In genomic region chr11:78358330-78359007, GRCm38 (mm10) we compare ENCODE assay signal across 9 mouse cellular contexts. TPM values are rescaled to one million over a fixed set of nuclear protein-coding genes. Genes with fewer than 3 reads are reported as not detected.
DNase-seq lines count a peak whose midpoint lies in the region; ATAC-seq lines count a peak whose summit lies in the region.
"Had no signal": no experiment of that assay in that cellular context is flagged by ENCODE, and none has a peak within 500 bp of the region (broad histone marks: within the 10 kb centered on the region; RNA-seq: fewer than 3 reads in every experiment).

No protein-coding gene starts in this region.

- DNase-seq in forebrain, embryonic 10.5 days (ENCODE audit: extremely low spot score, low spot score) = peak; percentile 27
- peak; percentile 33 for DNase-seq in ovary, postnatal 14 days (ENCODE audit: low spot score)
- DNase-seq in ovary, postnatal 10 days (ENCODE audit: low spot score) = no peak
- peak; percentile 61 for DNase-seq in embryonic facial prominence, embryonic 10.5 days (ENCODE audit: low spot score)
- DNase-seq in MN1 (ENCODE audit: low spot score) = no peak
- DNase-seq in layer of hippocampus, postnatal 36 days = no peak

- WGBS in forebrain, embryonic 10.5 days = 14% methylated on average over 22 of the region's 22 CpGs
- WGBS in forebrain, embryonic 13.5 days = 13% methylated on average over 22 of the region's 22 CpGs
- WGBS in embryonic facial prominence, embryonic 10.5 days = 10% methylated on average over 22 of the region's 22 CpGs

- H3K4me3 ChIP-seq in forebrain, embryonic 10.5 days = no peak overlapping the region; the same call in 1 of the 2 replicates
- H3K4me3 ChIP-seq in forebrain, embryonic 13.5 days = no peak overlapping the region
- H3K4me3 ChIP-seq in embryonic facial prominence, embryonic 10.5 days = 0 out of 2 replicates have a peak overlapping the region, but pooled peaks have one; percentile 3

- no peak overlapping the region for H3K4me2 ChIP-seq in forebrain, embryonic 13.5 days

- peaks cover 15% of the 10 kb centered on the region for H3K27me3 ChIP-seq in forebrain, embryonic 10.5 days (ENCODE audit: poor library complexity, severe bottlenecking)
- no peaks in the 10 kb centered on the region for H3K27me3 ChIP-seq in forebrain, embryonic 13.5 days
- H3K27me3 ChIP-seq in embryonic facial prominence, embryonic 10.5 days (replicated peaks; ENCODE audit: low read depth, poor library complexity, severe bottlenecking) = peaks cover 11% of the 10 kb centered on the region

- H3K9ac ChIP-seq in forebrain, embryonic 13.5 days = no peak overlapping the region

- no peak for ATAC-seq in forebrain, embryonic 13.5 days
- ATAC-seq in megakaryocyte progenitor cell, adult 5-6 weeks (replicated peaks; ENCODE audit: poor library complexity) = peak; percentile 60

- H3K4me1 ChIP-seq in forebrain, embryonic 10.5 days = peaks cover 18% of the 10 kb centered on the region
- 0 out of 2 replicates have a peak, but pooled peaks cover 4% of the 10 kb centered on the region for H3K4me1 ChIP-seq in forebrain, embryonic 13.5 days
- peaks cover 22% of the 10 kb centered on the region; the same call in 1 of the 2 replicates for H3K4me1 ChIP-seq in embryonic facial prominence, embryonic 10.5 days

- H3K36me3 ChIP-seq in forebrain, embryonic 10.5 days (replicated peaks) = no peaks in the 10 kb centered on the region
- H3K36me3 ChIP-seq in forebrain, embryonic 13.5 days (ENCODE audit: poor library complexity, severe bottlenecking) = no peaks in the 10 kb centered on the region
- no peaks in the 10 kb centered on the region for H3K36me3 ChIP-seq in embryonic facial prominence, embryonic 10.5 days (replicated peaks)

- H3K9me3 ChIP-seq in forebrain, embryonic 10.5 days = no peaks in the 10 kb centered on the region
- H3K9me3 ChIP-seq in forebrain, embryonic 13.5 days (replicated peaks) = no peaks in the 10 kb centered on the region
- no peaks in the 10 kb centered on the region for H3K9me3 ChIP-seq in embryonic facial prominence, embryonic 10.5 days

- no peak overlapping the region for H3K27ac ChIP-seq in forebrain, embryonic 10.5 days
- no peak overlapping the region for H3K27ac ChIP-seq in forebrain, embryonic 13.5 days
- no peak overlapping the region for H3K27ac ChIP-seq in embryonic facial prominence, embryonic 10.5 days (replicated peaks)

RNA-seq across cellular contexts. Expression of gene Unc119, which starts 15.2 kb away (rescaled TPM):
- polyA plus RNA-seq in forebrain, embryonic 10.5 days (2016; fragmentation: Nextera tagmentation; extraction: Ambion mirVana) = 60.2 and 62.8 TPM in 2 replicates
- 68.7 and 70.2 TPM in 2 replicates for polyA plus RNA-seq in forebrain, embryonic 13.5 days (2015; fragmentation: Nextera tagmentation; extraction: Ambion mirVana)
- 67.7 and 69.1 TPM in 2 replicates for polyA plus RNA-seq in embryonic facial prominence, embryonic 10.5 days (2016; fragmentation: Nextera tagmentation; extraction: Ambion mirVana)
- 27.2 and 34.4 TPM in 2 replicates for total RNA-seq in megakaryocyte progenitor cell, adult 5-6 weeks (2015)
- 25.7 and 29.2 TPM in 2 replicates for total RNA-seq in megakaryocyte progenitor cell, adult 5-6 weeks (2017)
- total RNA-seq in layer of hippocampus, postnatal 36 days (2021) = 10 to 100 TPM; 31.6 to 36.4 TPM

RNA-seq across cellular contexts. Expression of gene Foxn1, which starts 27.9 kb away (rescaled TPM):
- polyA plus RNA-seq in forebrain, embryonic 10.5 days (2016; fragmentation: Nextera tagmentation; extraction: Ambion mirVana) = not detected in 2 replicates
- not detected in 2 replicates for polyA plus RNA-seq in forebrain, embryonic 13.5 days (2015; fragmentation: Nextera tagmentation; extraction: Ambion mirVana)
- polyA plus RNA-seq in embryonic facial prominence, embryonic 10.5 days (2016; fragmentation: Nextera tagmentation; extraction: Ambion mirVana) = 0.21 and 0.26 TPM in 2 replicates
- total RNA-seq in megakaryocyte progenitor cell, adult 5-6 weeks (2015) = not detected in 2 replicates
- total RNA-seq in megakaryocyte progenitor cell, adult 5-6 weeks (2017) = not detected in 2 replicates
- not detected for total RNA-seq in layer of hippocampus, postnatal 36 days (2021)
- polyA plus RNA-seq: neural tube, embryonic 11.5 days had no signal

RNA-seq across cellular contexts. Expression of gene Pigs, which starts 30.3 kb away (rescaled TPM):
- polyA plus RNA-seq in forebrain, embryonic 10.5 days (2016; fragmentation: Nextera tagmentation; extraction: Ambion mirVana) = 76.3 and 77.5 TPM in 2 replicates
- 55.0 and 62.0 TPM in 2 replicates for polyA plus RNA-seq in forebrain, embryonic 13.5 days (2015; fragmentation: Nextera tagmentation; extraction: Ambion mirVana)
- 73.7 and 74.9 TPM in 2 replicates for polyA plus RNA-seq in embryonic facial prominence, embryonic 10.5 days (2016; fragmentation: Nextera tagmentation; extraction: Ambion mirVana)
- 25.6 and 28.6 TPM in 2 replicates for total RNA-seq in megakaryocyte progenitor cell, adult 5-6 weeks (2015)
- 13.3 and 15.6 TPM in 2 replicates for total RNA-seq in megakaryocyte progenitor cell, adult 5-6 weeks (2017)
- total RNA-seq in layer of hippocampus, postnatal 36 days (2021) = 10 to 100 TPM; 57.9 to 59.0 TPM

RNA-seq across cellular contexts. Expression of gene Aldoc, which starts 35.7 kb away (rescaled TPM):
- polyA plus RNA-seq in forebrain, embryonic 10.5 days (2016; fragmentation: Nextera tagmentation; extraction: Ambion mirVana) = 2.7 and 3.3 TPM in 2 replicates
- polyA plus RNA-seq in forebrain, embryonic 13.5 days (2015; fragmentation: Nextera tagmentation; extraction: Ambion mirVana) = 135 and 142 TPM in 2 replicates
- 3.0 and 3.2 TPM in 2 replicates for polyA plus RNA-seq in embryonic facial prominence, embryonic 10.5 days (2016; fragmentation: Nextera tagmentation; extraction: Ambion mirVana)
- total RNA-seq in megakaryocyte progenitor cell, adult 5-6 weeks (2015) = 0.15 and 1.0 TPM in 2 replicates
- total RNA-seq in megakaryocyte progenitor cell, adult 5-6 weeks (2017) = 0.17 and 0.54 TPM in 2 replicates
- 100 to 1,000 TPM; 781 to 864 TPM for total RNA-seq in layer of hippocampus, postnatal 36 days (2021)

RNA-seq across cellular contexts. Expression of gene Spag5, which starts 57.1 kb away (rescaled TPM):
- polyA plus RNA-seq in forebrain, embryonic 10.5 days (2016; fragmentation: Nextera tagmentation; extraction: Ambion mirVana) = 74.9 and 76.6 TPM in 2 replicates
- polyA plus RNA-seq in forebrain, embryonic 13.5 days (2015; fragmentation: Nextera tagmentation; extraction: Ambion mirVana) = 41.8 and 46.4 TPM in 2 replicates
- 65.7 and 73.1 TPM in 2 replicates for polyA plus RNA-seq in embryonic facial prominence, embryonic 10.5 days (2016; fragmentation: Nextera tagmentation; extraction: Ambion mirVana)
- total RNA-seq in megakaryocyte progenitor cell, adult 5-6 weeks (2015) = 27.0 and 30.0 TPM in 2 replicates
- total RNA-seq in megakaryocyte progenitor cell, adult 5-6 weeks (2017) = 52.6 and 54.0 TPM in 2 replicates
- total RNA-seq in layer of hippocampus, postnatal 36 days (2021) = 10 to 100 TPM in 1 of 2 experiments, 1 to 10 TPM in 1; 6.9 to 10.1 TPM

Comparison
In these comparisons a context has a peak if more than half of its experiments do, and no peak if none do; other contexts are left out.
1. DNase-seq: peak in forebrain, embryonic 10.5 days (single experiment), ovary, postnatal 14 days (single experiment) and embryonic facial prominence, embryonic 10.5 days (single experiment); none in ovary, postnatal 10 days (single experiment), MN1 (single experiment) and layer of hippocampus, postnatal 36 days (0 of 2).